Mouse (Mus musculus): Measurements from ENCODE around the gene Man2b1. TPM values are rescaled to one million over a fixed set of nuclear protein-coding genes. Genes with fewer than 3 reads are reported as not detected.
A peak's percentile ranks its signal among the peaks of the same experiment; 100 is the strongest.
"Not testable (repeated sequence)": the region's sequence is repeated elsewhere in the genome, so short reads cannot be mapped to it uniquely, and the experiment has no call there.

Man2b1 gene
- polyA plus RNA-seq, 1 experiment from 2014 or later, result 34.8 TPM

GRCm38 (mm10) chr8:85074167-85074566 lies 8.9 kb upstream of the Man2b1 start:
- ATAC-seq (ENCODE audit: insufficient number of reproducible peaks, low FRiP score), result no peak
- H3K36me3 ChIP-seq, result peaks cover 49% of the 10 kb centered on the region
- no peak overlapping the region for H3K27ac ChIP-seq (ENCODE audit: poor library complexity, severe bottlenecking)
- H3K4me2 ChIP-seq, result no peak overlapping the region
- H3K9me3 ChIP-seq (replicated peaks), result no peaks in the 10 kb centered on the region
- H3K4me3 ChIP-seq, result no peak overlapping the region
- no peak overlapping the region for H3K9ac ChIP-seq
- no peaks in the 10 kb centered on the region for H3K27me3 ChIP-seq (replicated peaks)
- WGBS, result 89% methylated on average over 10 of the region's 10 CpGs
- peaks cover 24% of the 10 kb centered on the region for H3K4me1 ChIP-seq (replicated peaks)

DNA sequence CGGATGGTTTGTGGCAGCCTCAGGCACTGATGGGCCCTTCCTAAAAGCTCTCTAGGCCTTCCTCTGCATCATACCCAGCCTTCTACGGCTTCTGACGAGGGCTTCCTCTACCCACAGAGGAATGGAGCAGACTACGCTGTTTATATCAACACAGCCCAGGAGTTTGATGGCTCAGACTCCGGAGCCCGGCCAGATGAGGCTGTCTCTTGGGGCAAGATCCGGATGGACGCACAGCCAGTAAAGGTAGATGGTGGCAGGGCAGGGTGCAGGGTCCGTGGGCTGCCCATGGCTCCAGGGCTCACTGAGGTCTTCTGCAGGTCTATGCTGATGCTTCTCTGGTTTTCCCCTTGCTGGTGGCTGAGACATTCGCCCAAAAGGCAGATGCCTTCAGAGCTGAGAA lies 8.5 kb upstream of the Man2b1 start:
- H3K4me3 ChIP-seq, result no peak overlapping the region
- peaks cover 28% of the 10 kb centered on the region for H3K4me1 ChIP-seq (replicated peaks)
- H3K4me2 ChIP-seq, result no peak overlapping the region
- H3K9ac ChIP-seq, result 0 out of 2 replicates have a peak overlapping the region, but pooled peaks have one; percentile 8
- peaks cover 51% of the 10 kb centered on the region for H3K36me3 ChIP-seq
- H3K27me3 ChIP-seq (replicated peaks), result no peaks in the 10 kb centered on the region
- H3K27ac ChIP-seq (ENCODE audit: poor library complexity, severe bottlenecking), result no peak overlapping the region
- no peak for ATAC-seq (ENCODE audit: insufficient number of reproducible peaks, low FRiP score)
- no peaks in the 10 kb centered on the region for H3K9me3 ChIP-seq (replicated peaks)
- 92% methylated on average over 10 of the region's 10 CpGs for WGBS

- no peak for ATAC-seq (ENCODE audit: insufficient number of reproducible peaks, low FRiP score)
- Histone ChIP-seq H3K27ac (ENCODE audit: poor library complexity, severe bottlenecking) (no peak overlapping the region), H3K27me3 (replicated peaks) (no peaks in the 10 kb centered on the region), H3K4me2 (no peak overlapping the region), H3K9ac (no peak overlapping the region), H3K4me3 (no peak overlapping the region), H3K36me3 (peaks cover 51% of the 10 kb centered on the region), H3K4me1 (replicated peaks) (peaks cover 30% of the 10 kb centered on the region), H3K9me3 (replicated peaks) (no peaks in the 10 kb centered on the region)
- WGBS, result 62% methylated on average over 9 of the region's 9 CpGs
Measured at GRCm38 (mm10) chr8:85076001-85076400, 7.1 kb upstream of the Man2b1 start.

DNA sequence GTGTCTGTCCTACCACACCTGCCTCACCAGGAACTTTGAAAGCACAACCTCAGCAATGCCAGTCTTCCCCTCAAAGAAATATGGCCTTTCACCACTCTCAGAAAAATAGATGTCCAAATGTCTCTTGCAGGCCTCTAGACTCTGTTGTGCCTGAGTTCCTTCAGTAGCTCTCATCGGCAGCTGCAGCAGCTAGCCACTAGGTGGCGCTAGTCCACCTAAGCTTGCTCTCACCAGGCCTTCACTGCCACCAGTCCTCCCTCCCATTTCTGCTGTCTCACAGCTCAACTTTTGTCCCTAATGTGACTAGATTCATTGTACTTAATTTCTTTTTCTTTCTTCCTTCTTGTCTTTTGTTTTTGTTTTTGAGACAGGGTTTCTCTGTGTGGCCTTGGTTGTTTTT lies 6.1 kb upstream of the Man2b1 start:
- Histone ChIP-seq H3K27me3 (replicated peaks) (no peaks in the 10 kb centered on the region), H3K36me3 (peaks cover 51% of the 10 kb centered on the region), H3K9ac (no peak overlapping the region), H3K4me3 (no peak overlapping the region), H3K4me2 (no peak overlapping the region), H3K27ac (ENCODE audit: poor library complexity, severe bottlenecking) (no peak overlapping the region), H3K9me3 (replicated peaks) (no peaks in the 10 kb centered on the region), H3K4me1 (replicated peaks) (peaks cover 36% of the 10 kb centered on the region)
- ATAC-seq (ENCODE audit: insufficient number of reproducible peaks, low FRiP score), result no peak
- 0% methylated on average over 2 of the region's 2 CpGs for WGBS

DNA sequence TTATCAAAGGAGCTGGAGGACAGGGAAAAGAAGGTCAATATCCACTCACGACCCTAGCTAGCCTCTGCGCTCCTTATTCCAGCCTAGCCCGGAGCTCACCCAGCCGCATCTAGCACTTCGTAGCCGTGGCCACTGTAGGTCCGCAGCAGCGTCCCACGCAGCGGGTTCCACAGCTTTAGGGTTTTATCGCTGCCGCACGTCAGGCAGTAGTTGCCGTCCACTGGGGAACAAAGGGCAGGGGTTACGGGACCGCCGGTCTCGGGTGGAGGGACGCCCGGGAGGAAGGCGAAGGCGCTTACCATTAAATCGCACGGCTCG lies 2.9 kb upstream of the Man2b1 start:
- Histone ChIP-seq H3K27ac (ENCODE audit: poor library complexity, severe bottlenecking) (peak overlapping the region; percentile 17), H3K9ac (peak overlapping the region; percentile 90), H3K4me1 (replicated peaks) (peaks cover 45% of the 10 kb centered on the region), H3K4me2 (peak overlapping the region; percentile 85), H3K9me3 (replicated peaks) (no peaks in the 10 kb centered on the region), H3K4me3 (peak overlapping the region; percentile 86), H3K27me3 (replicated peaks) (no peaks in the 10 kb centered on the region), H3K36me3 (peaks cover 32% of the 10 kb centered on the region)
- ATAC-seq (ENCODE audit: insufficient number of reproducible peaks, low FRiP score), result no peak
- under 1% methylated on average over 25 of the region's 25 CpGs for WGBS

- peak within 1 kb of the TSS; percentile 90 for H3K9ac ChIP-seq
- no peaks in the 10 kb centered on the region for H3K27me3 ChIP-seq (replicated peaks)
- H3K4me1 ChIP-seq (replicated peaks), result peaks cover 45% of the 10 kb centered on the region
- ATAC-seq (ENCODE audit: insufficient number of reproducible peaks, low FRiP score), result 0 out of 2 replicates have a peak, but pooled peaks have one; percentile 2
- H3K36me3 ChIP-seq, result peaks cover 32% of the 10 kb centered on the region
- H3K9me3 ChIP-seq (replicated peaks), result no peaks in the 10 kb centered on the region
- H3K4me2 ChIP-seq, result peak within 1 kb of the TSS; percentile 85
- H3K27ac ChIP-seq (ENCODE audit: poor library complexity, severe bottlenecking), result peak within 1 kb of the TSS; percentile 17
- H3K4me3 ChIP-seq, result peak within 1 kb of the TSS; percentile 86
- WGBS, result under 1% methylated on average over 30 of the region's 30 CpGs
Measured at GRCm38 (mm10) chr8:85080532-85081215, 2.4 kb upstream of the Man2b1 start, which contains the start of gene Wdr83os. Gene Wdr83os, plus strand, starts transcription at chr8:85080740.

- H3K9me3 ChIP-seq (replicated peaks), result no peaks in the 10 kb centered on the region
- WGBS, result under 1% methylated on average over 9 of the region's 9 CpGs
- H3K27ac ChIP-seq (ENCODE audit: poor library complexity, severe bottlenecking), result peak within 1 kb of the TSS; percentile 17
- H3K4me2 ChIP-seq, result peak within 1 kb of the TSS; percentile 85
- H3K4me1 ChIP-seq (replicated peaks), result peaks cover 45% of the 10 kb centered on the region
- H3K4me3 ChIP-seq, result peak within 1 kb of the TSS; percentile 86
- ATAC-seq (ENCODE audit: insufficient number of reproducible peaks, low FRiP score), result peak; percentile 68
- no peaks in the 10 kb centered on the region for H3K27me3 ChIP-seq (replicated peaks)
- peak within 1 kb of the TSS; percentile 90 for H3K9ac ChIP-seq
- H3K36me3 ChIP-seq, result peaks cover 29% of the 10 kb centered on the region
Measured at GRCm38 (mm10) chr8:85081216-85081555, 1.9 kb upstream of the Man2b1 start, which contains the start of gene Wdr83. Gene Wdr83, minus strand, starts transcription at chr8:85081306.

- not testable (repeated sequence) for H3K9me3 ChIP-seq (replicated peaks); H3K4me3 ChIP-seq; H3K4me2 ChIP-seq; H3K27me3 ChIP-seq (replicated peaks); H3K27ac ChIP-seq (ENCODE audit: poor library complexity, severe bottlenecking); ATAC-seq (ENCODE audit: insufficient number of reproducible peaks, low FRiP score); H3K9ac ChIP-seq
- H3K36me3 ChIP-seq, result peaks cover 29% of the 10 kb centered on the region
- peaks cover 45% of the 10 kb centered on the region for H3K4me1 ChIP-seq (replicated peaks)
- 79% methylated on average over 4 of the region's 4 CpGs for WGBS
Measured at GRCm38 (mm10) chr8:85082169-85082568, 901 bp upstream of the Man2b1 start.

- Histone ChIP-seq H3K36me3 (peaks cover 38% of the 10 kb centered on the region), H3K9me3 (replicated peaks) (no peaks in the 10 kb centered on the region), H3K4me2 (no peak overlapping the region), H3K4me3 (no peak overlapping the region), H3K27me3 (replicated peaks) (no peaks in the 10 kb centered on the region), H3K27ac (ENCODE audit: poor library complexity, severe bottlenecking) (no peak overlapping the region), H3K9ac (no peak overlapping the region), H3K4me1 (replicated peaks) (peaks cover 32% of the 10 kb centered on the region)
- WGBS, result 78% methylated on average over 8 of the region's 8 CpGs
- no peak for ATAC-seq (ENCODE audit: insufficient number of reproducible peaks, low FRiP score)
Measured at GRCm38 (mm10) chr8:85084633-85085032, 1.6 kb downstream of the Man2b1 start.

DNA sequence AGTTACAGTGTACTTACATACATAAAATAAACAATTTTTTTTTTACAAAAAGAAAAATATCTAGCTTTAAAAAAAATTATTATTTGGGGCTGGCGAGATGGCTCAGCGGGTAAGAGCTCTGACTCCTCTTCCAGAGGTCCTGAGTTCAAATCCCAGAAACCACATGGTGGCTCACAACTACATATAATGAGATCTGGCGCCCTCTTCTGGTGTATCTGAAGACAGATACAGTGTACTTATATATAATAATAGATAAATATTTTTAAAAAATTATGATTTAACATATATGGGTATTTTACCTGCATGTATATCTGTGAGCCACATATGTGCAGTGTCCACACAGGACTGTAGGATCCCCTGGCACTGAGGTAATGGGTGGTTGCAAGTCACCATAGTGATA lies 3.2 kb downstream of the Man2b1 start:
- 79% methylated on average over 3 of the region's 3 CpGs for WGBS

GRCm38 (mm10) chr8:85088771-85089170 lies 5.7 kb downstream of the Man2b1 start:
- Histone ChIP-seq H3K4me3 (no peak overlapping the region), H3K9ac (no peak overlapping the region), H3K27ac (ENCODE audit: poor library complexity, severe bottlenecking) (no peak overlapping the region), H3K4me2 (no peak overlapping the region), H3K9me3 (replicated peaks) (no peaks in the 10 kb centered on the region), H3K27me3 (replicated peaks) (no peaks in the 10 kb centered on the region), H3K4me1 (replicated peaks) (peaks cover 6% of the 10 kb centered on the region), H3K36me3 (peaks cover 53% of the 10 kb centered on the region)
- WGBS, result 70% methylated on average over 2 of the region's 2 CpGs
- no peak for ATAC-seq (ENCODE audit: insufficient number of reproducible peaks, low FRiP score)

More for the DNA sequence above, 3.2 kb downstream of the Man2b1 start:
- Histone ChIP-seq H3K4me3 (no peak overlapping the region), H3K9ac (no peak overlapping the region), H3K27me3 (replicated peaks) (no peaks in the 10 kb centered on the region), H3K36me3 (peaks cover 45% of the 10 kb centered on the region), H3K4me2 (no peak overlapping the region), H3K9me3 (replicated peaks) (no peaks in the 10 kb centered on the region), H3K27ac (ENCODE audit: poor library complexity, severe bottlenecking) (no peak overlapping the region), H3K4me1 (replicated peaks) (peaks cover 27% of the 10 kb centered on the region)
- no peak for ATAC-seq (ENCODE audit: insufficient number of reproducible peaks, low FRiP score)

- Histone ChIP-seq H3K9me3 (replicated peaks) (no peaks in the 10 kb centered on the region), H3K27me3 (replicated peaks) (no peaks in the 10 kb centered on the region), H3K4me3 (no peak overlapping the region), H3K27ac (ENCODE audit: poor library complexity, severe bottlenecking) (no peak overlapping the region), H3K4me2 (no peak overlapping the region), H3K9ac (no peak overlapping the region), H3K36me3 (peaks cover 64% of the 10 kb centered on the region), H3K4me1 (replicated peaks) (no peaks in the 10 kb centered on the region)
- 85% methylated on average over 11 of the region's 11 CpGs for WGBS
- no peak for ATAC-seq (ENCODE audit: insufficient number of reproducible peaks, low FRiP score)
Measured at GRCm38 (mm10) chr8:85090856-85091255, 7.8 kb downstream of the Man2b1 start.
